Mouse (Mus musculus) CH12F3 (cell line): ENCODE measurements around the gene Calr4.

ENCODE experiments used
- in situ Hi-C: fragments of 300-500 bp; cut with MboI; formaldehyde crosslinking; loops from 2 replicates; pipeline ENCODE4 v1.14.3; 2020; ENCODE audit warnings: low sequenced_read_pairs

Gene Calr4

DNA sequence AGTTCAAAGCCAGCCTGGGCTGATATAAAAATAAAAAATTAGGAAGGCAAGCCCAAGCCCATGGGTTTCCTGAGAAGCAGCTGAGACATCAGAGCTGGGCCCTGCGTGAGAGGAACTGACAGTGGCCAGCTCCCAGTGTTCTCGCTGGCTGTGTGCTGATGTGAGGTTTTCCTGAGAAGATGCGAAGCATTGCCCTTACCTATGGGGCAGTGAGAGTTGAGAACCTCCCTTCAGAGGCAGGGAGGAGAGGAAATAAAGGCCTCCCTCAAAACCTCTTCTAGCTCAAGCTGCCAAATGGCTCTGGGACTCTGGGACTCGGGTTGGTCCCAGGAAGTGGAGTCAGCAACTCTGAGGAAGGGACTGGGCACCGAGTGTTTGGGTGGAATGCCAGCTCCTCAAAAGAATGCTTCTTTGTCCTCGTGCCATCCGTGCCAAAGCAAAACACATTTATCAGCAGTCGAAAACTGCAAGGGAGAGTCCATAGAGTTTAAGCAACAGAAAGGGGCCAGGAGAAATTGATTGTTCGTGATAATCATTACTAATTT, 593 bp downstream of the Calr4 start:
- in situ Hi-C loops: no loop called here

DNA sequence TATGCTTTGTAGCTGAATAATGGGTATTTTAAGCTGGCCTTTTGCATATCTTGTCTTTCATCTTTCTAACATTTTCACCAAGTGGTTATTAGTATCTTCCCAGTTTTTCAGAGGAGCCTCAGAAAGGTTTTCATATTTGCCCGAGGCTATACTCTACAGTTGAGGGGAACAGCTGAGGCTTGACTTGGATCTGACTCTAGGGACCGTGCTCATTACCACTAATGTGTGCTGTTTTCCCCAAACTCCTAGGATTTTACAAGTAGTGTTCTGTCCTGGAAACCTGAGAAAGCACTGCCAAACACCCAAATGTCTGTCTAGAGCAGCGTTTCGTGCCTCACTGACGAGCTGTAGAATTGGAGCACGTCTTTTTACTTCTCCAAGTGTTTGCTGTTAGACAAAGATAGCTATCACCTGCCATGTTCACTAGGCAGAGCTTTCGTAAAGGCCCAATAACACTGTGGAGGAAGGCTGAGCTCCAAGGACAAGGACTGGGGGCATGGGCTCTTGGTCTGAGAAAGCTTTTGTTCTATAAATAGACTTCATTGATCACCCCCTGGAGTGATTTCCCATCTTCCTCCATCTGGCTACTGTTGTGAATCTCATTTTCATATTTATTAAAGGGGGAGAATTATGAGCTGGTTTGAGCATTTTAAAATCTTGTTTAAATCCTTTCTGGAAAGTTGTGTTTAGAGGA, 2.0 kb downstream of the Calr4 start:
- in situ Hi-C loops: no loop called here

DNA sequence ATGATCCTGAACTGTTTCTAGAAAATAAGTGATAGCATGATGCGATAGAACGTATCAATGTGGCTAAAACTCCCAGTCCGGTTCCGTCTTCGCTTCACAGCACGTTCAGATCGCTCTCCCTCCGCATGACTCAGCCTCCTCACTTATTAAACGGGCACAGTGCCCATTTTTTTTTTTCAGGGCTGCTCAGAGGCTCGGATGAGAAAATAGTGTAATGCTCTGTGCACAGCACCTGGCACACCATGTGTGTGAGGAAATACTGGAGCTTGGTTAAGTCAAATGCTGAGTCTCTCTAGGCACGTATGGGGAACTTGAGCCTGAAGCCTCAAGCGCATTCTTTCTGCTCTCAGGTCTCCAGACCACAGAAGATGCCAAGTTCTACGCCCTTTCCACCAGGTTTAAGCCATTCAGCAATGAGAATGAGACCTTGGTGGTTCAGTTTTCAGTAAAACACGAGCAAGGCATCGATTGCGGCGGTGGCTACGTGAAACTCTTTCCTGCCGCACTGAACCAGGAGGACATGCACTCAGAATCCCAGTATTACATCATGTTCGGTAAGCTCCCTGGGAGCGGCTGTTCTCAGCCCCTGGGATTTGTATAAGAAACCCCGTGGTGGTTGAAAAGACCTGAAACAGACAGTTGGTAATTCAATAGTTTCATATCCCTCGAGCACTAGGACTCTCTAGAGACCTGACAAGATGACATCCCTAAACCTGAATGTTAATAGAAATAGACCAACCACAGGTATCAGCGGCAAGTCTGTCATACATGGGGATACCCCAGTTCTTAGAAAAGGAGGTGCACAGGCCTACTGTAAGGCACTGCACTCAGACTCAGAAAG, 4.4 kb downstream of the Calr4 start:
- in situ Hi-C loops: no loop called here

DNA sequence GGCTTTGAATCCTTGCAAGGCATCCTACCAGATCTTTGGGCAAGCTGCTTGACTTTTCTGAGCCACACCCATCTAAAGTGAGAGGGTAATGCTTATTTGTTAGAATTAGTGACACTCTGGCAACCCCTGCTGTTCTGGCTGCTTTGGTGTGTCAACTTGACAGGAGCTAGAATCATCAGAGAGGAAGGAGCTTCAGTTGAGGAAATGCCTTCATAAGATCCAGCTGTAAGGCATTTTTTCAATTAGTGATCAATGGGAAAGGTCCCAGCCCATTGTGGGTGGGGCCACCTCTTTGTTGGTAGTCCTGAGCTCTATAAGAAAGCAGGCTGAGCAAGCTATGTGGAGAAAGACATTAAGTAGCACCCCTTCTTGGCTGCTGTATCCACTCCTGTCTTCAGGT, 6.9 kb downstream of the Calr4 start:
- in situ Hi-C loops: no loop called here

DNA sequence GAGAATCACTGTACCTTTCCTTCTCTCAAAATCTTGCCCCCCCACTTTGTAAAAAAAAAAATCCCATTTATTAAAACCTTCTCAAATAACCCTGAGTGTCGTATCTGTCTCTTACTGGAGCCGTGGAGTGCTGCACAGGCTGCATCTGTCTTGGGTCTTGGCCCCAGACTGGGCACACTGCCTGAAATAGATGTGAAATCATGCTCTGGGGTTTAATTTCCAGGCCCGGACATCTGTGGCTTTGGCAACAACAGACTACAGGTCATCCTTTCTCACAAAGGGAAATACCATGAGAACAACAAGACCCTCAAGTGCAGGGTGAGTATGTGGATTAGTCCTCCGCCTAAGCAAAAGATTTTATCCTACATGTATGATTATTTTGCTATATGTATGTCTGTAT, 7.6 kb downstream of the Calr4 start:
- in situ Hi-C loops: no loop called here

DNA sequence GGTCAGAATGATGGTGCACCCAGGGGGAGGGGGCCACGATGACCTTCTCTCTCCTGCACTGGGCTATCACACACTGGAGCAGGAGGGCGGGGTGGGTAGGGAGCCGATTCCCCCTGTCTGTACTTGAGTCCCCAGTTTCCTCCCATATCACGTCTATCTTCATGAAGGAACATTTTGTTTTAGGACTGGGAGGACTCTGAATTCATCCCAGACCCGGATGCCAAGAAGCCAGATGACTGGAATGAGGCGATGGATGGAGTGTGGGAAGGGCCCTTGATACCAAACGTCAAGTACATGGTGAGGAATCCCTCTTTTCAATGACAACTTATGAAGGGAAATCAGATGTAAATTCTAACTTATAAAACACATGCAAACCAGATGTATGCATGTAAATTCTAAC, 10.2 kb downstream of the Calr4 start:
- in situ Hi-C loops: no loop called here

DNA sequence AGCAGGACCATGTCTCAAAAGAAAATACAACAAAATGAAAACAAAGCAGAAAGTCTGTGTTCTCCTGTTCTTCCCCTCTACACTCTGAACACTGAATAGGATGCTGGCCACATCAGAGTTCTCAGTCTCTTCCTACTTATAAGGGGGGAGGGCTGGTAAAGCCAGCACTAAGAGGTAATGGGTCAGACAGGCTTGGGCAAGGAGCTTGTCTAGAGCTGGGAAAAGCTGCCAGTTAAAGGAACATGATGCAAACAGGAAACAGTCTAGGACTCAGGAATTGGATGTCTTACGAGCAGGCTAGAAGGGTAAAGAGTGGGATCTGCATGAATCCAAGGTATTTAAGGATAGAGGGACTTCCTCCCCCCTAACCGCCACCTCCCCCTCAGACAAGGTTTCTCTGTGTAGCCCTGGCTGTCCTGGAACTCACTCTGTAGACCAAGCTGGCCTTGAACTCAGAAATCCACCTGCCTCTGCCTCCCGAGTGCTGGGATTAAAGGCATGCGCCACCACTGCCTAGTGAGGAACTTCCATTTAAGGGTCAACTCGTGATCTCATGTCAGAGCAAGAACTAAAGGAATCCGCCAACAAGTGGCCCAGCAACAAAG, 10.8 kb downstream of the Calr4 start:
- in situ Hi-C loops: no loop called here

DNA sequence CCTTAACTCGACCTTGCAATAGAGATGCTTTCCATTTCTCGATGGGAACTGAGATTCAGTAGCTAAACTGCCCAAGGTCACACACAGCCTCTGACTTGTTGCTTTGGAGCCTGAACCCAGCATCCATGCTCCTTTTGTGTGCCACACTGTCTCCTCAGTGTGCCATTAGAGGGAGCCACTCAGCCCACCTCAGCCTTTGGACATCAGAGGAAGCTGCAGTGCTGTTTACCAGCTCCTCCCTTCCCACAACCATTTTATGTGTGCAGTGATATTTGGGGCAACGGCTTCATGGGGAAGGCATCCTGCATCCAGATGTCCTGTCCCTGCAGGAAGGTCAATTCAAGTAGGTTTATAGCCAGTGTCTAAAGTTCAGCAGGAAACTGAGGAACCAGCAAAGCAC, 17.3 kb downstream of the Calr4 start:
- in situ Hi-C loops: no loop called here

DNA sequence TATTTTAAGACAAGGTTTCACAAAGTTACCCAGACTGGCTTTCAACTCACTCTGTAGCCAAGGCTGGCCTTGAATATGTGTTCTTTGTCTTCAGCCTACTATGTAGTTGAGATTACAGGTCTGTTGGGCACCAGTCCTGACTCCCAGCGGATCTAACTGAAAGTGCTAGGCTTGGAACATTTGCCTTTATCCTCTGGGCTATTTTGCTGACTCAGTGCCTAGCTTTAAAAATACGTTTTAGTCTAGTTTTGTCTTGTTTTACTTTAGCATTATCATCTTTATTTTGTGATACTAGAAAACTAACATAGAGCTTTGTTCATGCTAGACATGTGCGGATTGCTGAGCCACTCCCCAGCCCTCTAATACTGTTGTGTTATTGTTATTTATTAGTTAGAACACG, 17.9 kb downstream of the Calr4 start:
- in situ Hi-C loops: no loop called here

DNA sequence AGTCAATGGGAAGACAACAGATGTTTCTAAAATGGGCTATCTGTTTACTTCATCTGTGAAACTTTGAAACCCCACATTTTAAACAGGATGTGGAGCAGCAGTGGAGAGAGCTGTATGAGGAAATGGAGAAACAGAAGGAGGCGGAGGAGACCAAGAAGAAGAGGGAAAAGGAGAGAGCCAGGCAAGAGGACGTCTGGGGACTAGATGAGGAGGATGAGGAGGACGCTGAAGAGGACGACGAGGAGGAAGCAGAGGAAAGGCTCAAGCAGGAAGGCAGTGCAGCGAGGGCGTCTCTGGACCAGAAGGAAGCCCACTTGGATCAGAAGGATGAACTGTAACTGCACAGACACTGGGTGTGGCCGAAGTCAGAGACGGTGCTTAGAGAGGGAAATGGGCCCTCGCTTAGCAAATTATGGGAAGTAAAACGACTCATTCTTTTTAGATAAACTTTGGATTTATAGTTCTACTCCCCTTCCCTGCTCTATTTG, 19.4 kb downstream of the Calr4 start:
- in situ Hi-C loops: no loop called here

DNA sequence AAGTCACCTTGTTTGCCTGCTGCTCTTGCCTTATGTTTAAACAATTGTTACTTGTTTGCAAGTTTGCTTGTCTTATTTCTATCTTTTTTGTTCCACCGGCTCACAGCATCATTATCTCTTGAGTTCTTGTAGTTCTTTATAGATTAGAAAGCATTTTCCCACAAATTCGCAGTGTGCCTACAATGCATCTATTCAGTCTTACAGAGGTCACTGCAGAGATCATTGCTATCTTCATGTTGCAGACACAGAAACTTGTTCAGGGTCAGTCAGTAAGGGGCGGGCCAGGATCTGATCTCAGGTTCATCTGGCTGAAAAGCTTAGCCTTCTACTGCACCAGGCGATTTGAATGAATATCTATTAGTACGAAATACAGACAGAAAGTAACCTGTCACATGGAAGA, 20.2 kb downstream of the Calr4 start:
- in situ Hi-C loops: no loop called here

DNA sequence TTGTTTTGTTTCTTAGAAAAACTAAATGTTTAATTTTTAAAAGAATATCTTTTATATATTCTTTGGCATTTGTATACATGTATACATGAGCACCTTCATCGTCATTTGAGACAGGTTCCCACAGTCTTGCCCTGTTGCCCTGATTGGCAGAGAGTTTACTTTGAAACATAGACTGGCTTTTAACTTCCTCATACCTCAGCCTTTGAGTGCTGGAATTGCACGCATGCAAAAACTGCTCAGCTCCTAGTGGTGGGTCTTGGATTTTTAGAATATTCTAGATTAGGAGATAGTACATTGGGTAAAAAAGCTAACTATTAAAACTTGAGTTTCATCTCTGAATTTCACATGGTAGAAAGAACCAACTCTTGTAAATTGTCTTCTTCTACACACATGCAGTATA, 21.0 kb downstream of the Calr4 start:
- in situ Hi-C loops: no loop called here

DNA sequence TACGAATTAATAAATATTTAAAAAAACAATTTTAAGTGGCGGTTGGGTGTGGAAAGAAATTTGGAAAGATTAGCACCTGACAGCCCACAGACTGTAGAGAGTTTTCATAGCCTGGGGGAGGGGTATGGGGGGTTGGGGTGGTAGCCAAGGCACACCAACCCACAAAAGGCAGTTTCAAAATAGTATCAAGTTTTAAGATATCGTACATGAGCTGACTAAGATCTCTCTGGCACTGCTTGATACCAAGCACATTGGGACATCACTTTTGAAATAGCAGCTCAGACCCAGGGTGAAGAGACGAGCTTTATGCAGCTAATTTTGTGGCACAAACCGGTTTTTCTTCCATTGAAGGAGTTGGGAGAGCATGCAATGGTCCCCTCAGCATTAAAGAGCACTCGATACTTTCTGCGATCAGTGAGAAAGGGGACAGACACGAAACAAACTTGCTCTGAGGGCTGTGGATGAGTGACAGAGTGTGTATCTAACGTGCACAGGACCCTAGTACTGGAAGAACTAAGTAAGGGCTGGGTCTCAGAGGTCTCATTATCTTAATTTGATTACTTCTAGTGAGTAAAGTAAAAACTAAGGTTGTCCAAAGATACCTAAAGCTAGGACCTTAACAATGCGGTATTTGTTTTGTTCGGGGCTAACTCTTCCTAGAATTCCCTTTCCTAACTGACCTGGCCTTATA, 21.6 kb downstream of the Calr4 start:
- in situ Hi-C loops: no loop called here

DNA sequence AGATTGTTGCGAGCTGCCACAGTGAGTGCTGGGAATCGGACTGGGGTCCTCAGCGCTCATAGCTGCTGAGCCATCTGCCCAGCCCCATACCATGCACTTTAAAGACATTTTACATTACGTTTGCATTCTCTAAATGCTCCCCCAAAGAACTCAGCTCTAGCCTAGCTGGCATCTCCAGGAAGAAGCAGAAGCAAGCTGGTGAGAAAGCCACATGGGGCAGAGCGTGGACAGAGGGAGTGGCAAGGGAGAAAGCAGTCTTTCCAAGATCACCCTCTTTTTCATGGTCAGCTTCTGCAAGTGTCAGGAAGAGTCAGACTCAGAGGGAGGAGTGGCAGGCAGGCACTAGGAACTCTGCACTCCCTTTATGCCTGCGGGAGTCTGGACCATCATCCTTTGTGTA, 22.5 kb downstream of the Calr4 start:
- in situ Hi-C loops: no loop called here

DNA sequence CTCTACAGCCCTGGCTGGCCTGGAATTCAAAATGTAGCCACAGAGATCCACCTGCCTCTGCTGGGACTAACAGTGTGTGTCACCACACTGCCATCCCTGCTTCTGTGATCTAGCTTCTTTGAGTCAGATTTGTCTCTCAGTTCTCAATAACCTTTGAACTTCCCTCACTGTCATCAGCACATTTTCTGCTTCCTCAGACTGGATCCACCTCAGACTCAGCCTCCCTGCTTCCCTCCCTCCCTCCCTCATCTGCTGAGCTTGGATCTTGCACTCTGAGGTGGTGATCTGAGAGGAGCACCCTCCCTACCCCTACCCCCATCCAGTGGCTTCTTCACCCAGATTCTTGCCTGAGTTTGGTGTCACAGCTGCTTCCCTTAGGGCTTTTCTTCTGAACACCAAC, 23.4 kb downstream of the Calr4 start:
- in situ Hi-C loops: no loop called here

DNA sequence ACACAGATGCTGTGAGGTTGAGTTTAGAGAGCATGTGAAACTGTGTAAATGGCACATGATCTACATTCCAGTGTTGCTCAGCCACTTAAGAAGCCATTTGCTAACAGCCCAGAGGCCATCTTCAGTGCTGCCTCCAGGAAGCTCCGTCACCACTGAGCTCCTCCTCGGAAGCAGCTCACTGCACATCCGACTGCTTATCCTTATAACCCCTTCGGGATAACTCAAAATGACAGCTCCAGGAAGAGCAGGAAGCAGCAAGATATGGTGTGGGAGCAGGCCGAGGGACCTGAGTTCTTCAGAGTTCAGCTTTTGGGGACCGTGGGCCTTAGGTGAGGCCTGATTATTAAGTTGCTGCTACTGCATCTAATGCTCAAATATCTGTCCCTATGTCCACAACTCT, 27.8 kb downstream of the Calr4 start:
- in situ Hi-C loops: no loop called here

DNA sequence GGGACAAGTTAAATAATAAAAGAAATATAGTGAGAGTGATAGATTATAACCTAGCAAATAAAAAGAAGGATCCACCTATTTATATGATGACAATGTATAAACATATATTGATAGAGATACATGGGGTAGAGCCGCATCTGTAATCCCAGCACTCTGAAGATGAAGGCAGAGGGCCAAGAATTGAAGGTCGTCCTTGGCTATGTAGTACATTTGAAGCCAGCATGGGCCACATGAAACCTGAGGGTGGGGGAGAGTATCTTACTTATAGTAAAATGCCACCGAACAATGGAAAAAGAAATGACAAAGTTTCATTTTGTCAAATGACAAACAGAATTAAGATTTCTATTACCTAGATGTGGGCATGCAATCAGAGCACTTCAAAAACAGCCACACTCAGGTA, 31.8 kb downstream of the Calr4 start:
- in situ Hi-C loops: no loop called here

DNA sequence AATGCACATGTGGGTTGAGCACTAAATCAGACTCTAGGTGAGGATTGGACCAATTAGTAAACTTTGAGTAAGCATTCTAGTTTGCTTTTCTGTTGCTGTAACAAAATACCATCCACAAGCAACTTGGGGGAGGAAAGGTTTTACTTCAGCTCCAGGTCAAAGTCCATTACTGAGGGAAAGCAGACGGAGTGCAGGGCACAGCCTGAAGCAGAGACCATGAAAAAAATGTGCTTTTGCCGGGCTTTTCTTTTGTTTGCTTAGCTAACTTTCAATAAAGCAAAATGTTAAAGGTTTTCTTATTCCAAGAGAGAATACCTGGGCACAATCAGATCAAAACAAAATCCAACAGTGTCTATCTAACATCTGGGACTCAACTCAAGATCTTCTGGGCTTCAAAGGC, 32.5 kb downstream of the Calr4 start:
- in situ Hi-C loops: no loop called here

DNA sequence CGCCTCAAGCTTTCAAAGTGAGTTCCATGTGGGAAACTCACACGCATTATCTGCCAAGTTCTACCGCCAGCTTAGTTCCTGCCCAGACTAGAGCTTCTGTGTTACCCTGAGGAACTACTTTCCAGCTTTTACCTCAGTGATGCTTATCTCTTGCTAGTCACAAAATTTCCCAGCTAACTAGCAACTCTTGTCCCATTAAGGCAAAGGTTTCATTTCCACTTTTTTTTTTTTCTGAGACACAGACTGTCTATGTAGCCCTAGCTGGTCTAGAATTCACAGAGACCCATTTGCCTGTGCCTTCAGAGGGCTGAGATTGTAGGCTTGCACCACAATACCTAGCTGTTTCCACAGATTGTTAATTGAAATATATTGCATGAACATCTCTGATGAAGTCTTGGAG, 33.2 kb downstream of the Calr4 start:
- in situ Hi-C loops: no loop called here

DNA sequence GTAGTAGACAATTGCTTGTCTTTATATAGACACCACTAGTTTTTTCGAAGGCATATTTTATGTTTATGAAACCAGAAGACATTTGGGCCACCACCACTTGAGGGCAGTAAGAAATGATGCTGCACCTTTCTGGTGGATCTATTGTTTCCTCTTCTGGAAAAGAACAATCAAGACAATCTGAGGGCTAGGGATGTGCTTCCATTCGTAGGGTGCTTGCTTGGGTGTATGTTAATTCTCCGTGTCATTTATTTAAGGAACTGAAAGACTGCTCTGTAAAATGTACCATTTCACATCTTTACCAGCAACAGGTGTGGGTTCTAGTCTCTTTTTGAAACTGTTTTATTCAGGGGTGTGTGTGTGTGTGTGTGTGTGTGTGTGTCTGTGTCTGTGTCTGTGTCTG, 34.6 kb downstream of the Calr4 start:
- in situ Hi-C loops: no loop called here

DNA sequence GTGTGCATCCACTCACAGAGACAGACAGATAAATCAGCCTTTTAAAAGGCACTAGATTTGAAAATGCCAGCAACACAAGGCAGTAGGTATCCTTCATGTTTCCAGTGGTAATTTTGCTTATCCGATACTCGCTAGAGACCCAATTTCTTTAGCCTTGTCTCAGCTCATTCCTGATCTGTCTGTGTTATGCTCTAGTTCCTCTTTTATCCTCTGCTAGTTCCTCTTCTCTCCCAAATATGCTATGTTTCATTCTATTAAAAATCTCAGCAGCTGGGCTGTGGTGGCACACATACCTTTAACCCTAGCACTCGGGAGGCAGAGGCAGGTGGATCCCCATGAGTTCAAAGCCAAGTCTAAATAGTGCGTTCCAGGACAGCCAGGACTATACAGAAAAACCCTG, 37.5 kb downstream of the Calr4 start:
- in situ Hi-C loops: no loop called here
